Mouse (Mus musculus) adrenal gland (tissue): ENCODE results near the gene Ascl3.

Experiments used
- intact Hi-C: fragments of 180-260 bp; cut with DNase I; formaldehyde crosslinking; loops from one replicate; pipeline ENCODE4 v1.15.1; 2025

Ascl3 gene

GRCm38 (mm10) chr7:109710069-109710468 lies 21.5 kb downstream of the Ascl3 start:
- intact Hi-C loops: no loop called here

- intact Hi-C loops: loop anchor here (5.0 kb wide), 1 partner anchor 183 kb away; no protein-coding TSS in a partner anchor
Measured at GRCm38 (mm10) chr7:109708961-109709382, 22.6 kb downstream of the Ascl3 start.

- intact Hi-C loops: loop anchor here (5.0 kb wide), 1 partner anchor 185 kb away; no protein-coding TSS in a partner anchor
Measured at GRCm38 (mm10) chr7:109707023-109707785, 24.3 kb downstream of the Ascl3 start.

- intact Hi-C loops: no loop called here
Measured at GRCm38 (mm10) chr7:109704461-109704860, 27.1 kb downstream of the Ascl3 start.

GRCm38 (mm10) chr7:109704016-109704377 lies 27.5 kb downstream of the Ascl3 start:
- intact Hi-C loops: no loop called here

GRCm38 (mm10) chr7:109703190-109704015 lies 28.1 kb downstream of the Ascl3 start, which contains the start of the genes St5 and Akip1:
Gene St5 (minus strand): TSS chr7:109703605.
Gene Akip1 (plus strand): TSS chr7:109703690.
- intact Hi-C loops: no loop called here

- intact Hi-C loops: no loop called here
Measured at GRCm38 (mm10) chr7:109702721-109703120, 28.8 kb downstream of the Ascl3 start.

GRCm38 (mm10) chr7:109700213-109700612 lies 31.3 kb downstream of the Ascl3 start:
- intact Hi-C loops: no loop called here

GRCm38 (mm10) chr7:109695339-109695726 lies 36.2 kb downstream of the Ascl3 start:
- intact Hi-C loops: no loop called here

GRCm38 (mm10) chr7:109694576-109695338 lies 36.8 kb downstream of the Ascl3 start:
- intact Hi-C loops: no loop called here

GRCm38 (mm10) chr7:109690961-109691360 lies 40.6 kb downstream of the Ascl3 start:
- intact Hi-C loops: no loop called here

GRCm38 (mm10) chr7:109690101-109690500 lies 41.4 kb downstream of the Ascl3 start:
- intact Hi-C loops: no loop called here

GRCm38 (mm10) chr7:109686585-109687128 lies 44.9 kb downstream of the Ascl3 start:
- intact Hi-C loops: no loop called here

GRCm38 (mm10) chr7:109680879-109681278 lies 50.6 kb downstream of the Ascl3 start:
- intact Hi-C loops: no loop called here

- intact Hi-C loops: no loop called here
Measured at GRCm38 (mm10) chr7:109680284-109680683, 51.2 kb downstream of the Ascl3 start.
